Mouse (Mus musculus) left cerebral cortex, adult 18-20 months (tissue): ENCODE data around the gene Eif2b1. TPM values are rescaled to one million over a fixed set of nuclear protein-coding genes. Genes with fewer than 3 reads are reported as not detected.

ENCODE experiments used
- total RNA-seq, 2 experiments: library from RNA; stranded (reverse); gene quantifications; 2 replicates each; pipeline ENCODE4 v1.2.3; 2021

The Eif2b1 gene
- total RNA-seq, 2 experiments from 2014 or later = 30.6 to 31.3 TPM

Other genes starting within 250 kb of the Eif2b1 start
- 100 to 1,000 TPM; 162 to 168 TPM for gene Cdk2ap1, start 216.0 kb downstream of the Eif2b1 start, total RNA-seq
- gene Sbno1, start 153.1 kb downstream of the Eif2b1 start, total RNA-seq = 100 to 1,000 TPM; 175 to 185 TPM
- gene Kmt5a, start 139.2 kb downstream of the Eif2b1 start, total RNA-seq = 10 to 100 TPM; 61.5 to 64.2 TPM
- gene Rilpl2, start 100.8 kb downstream of the Eif2b1 start, total RNA-seq = 10 to 100 TPM; 17.5 to 19.3 TPM
- gene Snrnp35, start 96.0 kb downstream of the Eif2b1 start, total RNA-seq = 10 to 100 TPM; 23.0 to 27.5 TPM
- 10 to 100 TPM; 85.1 to 93.3 TPM for gene Rilpl1, start 47.7 kb downstream of the Eif2b1 start, total RNA-seq
- gene Tmed2, start 38.4 kb downstream of the Eif2b1 start, total RNA-seq = 100 to 1,000 TPM; 103 to 122 TPM
- gene Ddx55, start 26.3 kb downstream of the Eif2b1 start, total RNA-seq = 10 to 100 TPM; 22.6 to 25.9 TPM
- 10 to 100 TPM; 25.0 to 29.6 TPM for gene Gtf2h3, start within 50 bp of the Eif2b1 start, total RNA-seq
- 10 to 100 TPM; 59.8 to 66.9 TPM for gene Atp6v0a2, start 49.4 kb upstream of the Eif2b1 start, total RNA-seq
- under 1 TPM; 0.21 to 0.30 TPM for gene Dnah10, start 146.0 kb upstream of the Eif2b1 start, total RNA-seq